Mouse (Mus musculus): ENCODE data around the gene Vat1. TPM values are rescaled to one million over a fixed set of nuclear protein-coding genes. Genes with fewer than 3 reads are reported as not detected.
"Not testable (repeated sequence)": the region's sequence is repeated elsewhere in the genome, so short reads cannot be mapped to it uniquely, and the experiment has no call there.

The Vat1 gene
- 10 to 100 TPM; 32.1 to 33.8 TPM for total RNA-seq (2021)
- long read RNA-seq, partial matches to known transcripts = 0 of 3 reads
- long read RNA-seq, other reads (novel, unspliced or antisense) = 0 of 3 reads

DNA sequence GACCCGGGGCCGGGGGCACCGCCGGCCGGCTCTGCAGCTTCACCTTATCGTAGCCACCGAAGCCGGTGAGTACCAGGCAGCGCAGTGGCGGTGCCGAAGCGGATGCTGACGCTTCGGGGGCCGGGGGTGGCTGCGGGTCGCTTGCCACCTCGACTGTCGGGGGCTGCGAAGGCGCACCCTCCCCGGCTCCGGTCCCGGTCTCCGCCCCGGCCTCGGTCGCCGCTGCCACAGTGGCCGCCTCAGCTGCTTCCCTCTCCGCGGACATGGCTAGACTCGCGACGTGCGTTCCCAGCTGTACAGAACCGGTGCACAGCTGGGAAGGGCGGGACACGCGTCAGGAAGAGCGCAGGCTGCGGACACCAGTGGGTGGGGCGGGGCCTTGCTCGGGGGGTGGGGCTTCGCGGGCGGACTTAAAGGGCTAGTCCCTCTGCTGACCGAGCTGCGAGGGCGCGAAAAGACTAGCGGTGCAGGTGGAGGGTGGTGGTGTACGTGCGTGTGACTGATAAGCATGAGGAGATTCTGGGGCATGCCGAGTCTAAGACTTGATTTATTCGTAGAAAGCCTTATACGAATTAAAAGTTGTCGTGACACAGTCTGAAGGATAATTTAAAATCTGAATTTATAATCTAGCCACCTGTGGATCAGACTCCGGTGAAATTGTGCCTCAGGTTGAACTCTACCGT is at the start of gene Vat1:
Vat1 (minus strand) TSS at position 362 of the 683 bp plus-strand sequence.
- DNase-seq (ENCODE audit: low spot score in 2 of 2) = peak; percentile 19 to 53

DNA sequence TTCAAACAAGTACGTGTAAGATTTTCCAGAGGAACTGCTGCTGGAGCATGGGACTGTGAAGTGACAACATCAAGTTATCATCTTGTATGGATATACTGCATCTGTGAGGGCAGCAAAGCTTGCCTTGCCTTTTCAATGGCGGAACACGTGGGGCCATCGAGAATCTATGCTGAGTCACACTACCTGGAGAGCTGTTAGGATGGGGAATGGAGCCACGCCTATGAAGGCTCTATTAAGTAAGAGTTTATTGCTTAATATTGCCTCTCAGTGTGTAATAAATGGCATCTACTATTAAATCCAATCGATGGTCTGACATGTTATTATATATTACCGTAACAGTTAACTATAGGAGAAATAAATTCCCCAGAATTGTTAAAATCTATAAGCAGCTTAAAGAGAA is 41.1 kb upstream of the Vat1 start:
- DNase-seq (ENCODE audit: low spot score in 2 of 2) = no peak

DNA sequence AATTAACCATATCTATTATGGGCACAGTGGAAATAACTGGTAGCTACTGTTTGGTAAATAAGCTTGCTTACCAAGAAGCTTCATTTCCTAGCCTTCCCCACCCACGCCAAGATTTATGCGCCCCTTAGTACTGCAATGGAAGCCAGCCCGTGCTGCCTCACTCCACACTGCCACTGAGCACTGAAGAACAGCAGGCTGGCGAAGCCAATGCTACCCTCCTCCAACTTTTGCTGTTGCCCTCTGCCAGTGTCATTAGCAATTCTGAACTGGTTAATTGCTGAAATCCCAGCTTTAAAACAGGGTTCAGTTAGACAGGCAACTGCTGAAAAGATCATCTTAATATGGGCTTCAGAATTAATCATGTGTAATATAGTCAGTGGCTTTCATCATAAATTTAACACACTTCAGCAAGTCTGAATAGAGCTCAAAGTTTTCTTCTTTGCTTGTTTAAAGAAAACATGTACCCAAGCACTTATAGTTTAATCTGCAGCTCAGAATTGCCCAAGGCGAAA is 40.3 kb upstream of the Vat1 start:
- DNase-seq (ENCODE audit: low spot score in 2 of 2) = no peak

- DNase-seq (ENCODE audit: low spot score in 2 of 2) = no peak
Observed at GRCm38 (mm10) chr11:101486126-101486525, 20.1 kb upstream of the Vat1 start.

GRCm38 (mm10) chr11:101485509-101486028 is 19.5 kb upstream of the Vat1 start:
- no peak for DNase-seq (ENCODE audit: low spot score in 2 of 2)

DNA sequence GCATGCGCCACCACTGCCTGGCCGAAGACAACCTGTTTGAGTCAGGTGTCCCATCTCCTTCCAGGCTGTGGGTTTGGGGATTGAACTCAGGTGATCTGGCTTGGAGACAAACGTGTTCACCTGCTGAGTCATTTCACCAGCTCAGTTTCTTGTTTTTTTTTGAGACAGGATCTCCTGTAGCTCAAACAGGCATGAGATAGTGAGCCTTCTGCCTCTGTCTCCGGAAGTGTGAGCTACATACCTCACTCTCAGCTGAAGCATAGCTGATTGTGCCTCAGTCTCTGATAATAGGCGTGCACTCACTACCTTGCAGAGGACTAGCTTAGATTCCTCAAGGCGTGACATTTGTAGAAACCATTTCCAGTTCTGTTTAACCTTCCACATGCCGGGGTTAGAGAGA is 18.8 kb upstream of the Vat1 start:
- no peak for DNase-seq (ENCODE audit: low spot score in 2 of 2)

DNA sequence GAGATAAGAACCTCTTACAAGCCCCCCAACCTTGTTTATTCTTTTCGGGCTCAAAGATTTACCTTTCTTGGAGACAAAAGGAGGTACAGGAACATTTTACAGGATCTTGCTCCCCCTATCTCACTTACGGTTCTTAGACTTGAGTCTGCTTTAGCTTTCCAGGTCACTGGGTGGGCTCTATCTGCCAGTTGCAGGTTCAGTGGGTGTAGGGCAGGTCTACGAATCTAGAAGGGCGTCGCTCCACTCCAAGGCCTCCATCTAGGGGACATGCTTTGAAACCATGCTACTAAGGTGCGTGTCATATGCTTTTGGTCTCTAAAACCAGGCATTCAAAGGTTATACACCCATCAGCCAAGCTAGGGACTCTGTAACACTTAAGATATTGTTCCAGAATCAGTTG is 18.2 kb upstream of the Vat1 start:
- no peak for DNase-seq (ENCODE audit: low spot score in 2 of 2)

DNA sequence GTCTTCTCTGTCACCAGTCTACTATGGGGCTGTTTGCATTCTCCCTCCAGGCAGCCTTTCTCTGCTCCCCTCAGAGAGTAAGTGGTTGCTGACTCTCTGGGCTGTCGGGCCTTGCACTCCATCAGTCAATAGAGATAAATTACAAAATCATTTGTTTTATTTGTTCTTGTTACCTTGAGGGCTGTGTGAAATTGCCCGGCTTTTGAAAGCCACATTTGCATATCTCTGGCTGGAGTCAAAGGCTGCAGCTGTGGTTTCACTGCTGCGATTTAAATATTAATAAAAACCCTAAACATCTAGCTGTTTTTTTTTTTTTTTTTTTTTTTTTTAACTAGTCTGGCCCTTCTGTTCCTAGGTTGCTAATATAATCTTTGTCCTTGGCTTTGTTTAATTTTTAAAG is 17.8 kb upstream of the Vat1 start:
- DNase-seq (ENCODE audit: low spot score in 2 of 2) = no peak

DNA sequence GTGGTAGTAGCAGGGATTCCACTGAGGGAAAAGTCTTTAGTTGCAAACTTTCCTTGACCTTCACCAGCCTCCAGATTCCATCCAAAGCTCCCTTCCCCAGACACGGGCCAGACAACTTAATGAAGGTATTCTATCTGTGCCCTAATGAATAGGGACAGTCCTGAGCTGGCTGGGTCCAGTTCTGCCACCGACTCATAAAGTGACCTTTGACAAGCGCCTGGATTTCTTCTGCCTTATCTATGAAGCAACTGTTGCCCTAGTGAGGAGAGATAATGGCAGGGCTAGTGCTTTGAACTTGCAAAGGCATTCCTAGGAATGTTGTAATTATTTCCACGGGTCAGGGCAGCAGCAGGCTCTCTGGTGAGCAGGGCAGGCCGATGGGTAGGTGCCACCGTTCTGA is 14.9 kb upstream of the Vat1 start:
- no peak for DNase-seq (ENCODE audit: low spot score in 2 of 2)

DNA sequence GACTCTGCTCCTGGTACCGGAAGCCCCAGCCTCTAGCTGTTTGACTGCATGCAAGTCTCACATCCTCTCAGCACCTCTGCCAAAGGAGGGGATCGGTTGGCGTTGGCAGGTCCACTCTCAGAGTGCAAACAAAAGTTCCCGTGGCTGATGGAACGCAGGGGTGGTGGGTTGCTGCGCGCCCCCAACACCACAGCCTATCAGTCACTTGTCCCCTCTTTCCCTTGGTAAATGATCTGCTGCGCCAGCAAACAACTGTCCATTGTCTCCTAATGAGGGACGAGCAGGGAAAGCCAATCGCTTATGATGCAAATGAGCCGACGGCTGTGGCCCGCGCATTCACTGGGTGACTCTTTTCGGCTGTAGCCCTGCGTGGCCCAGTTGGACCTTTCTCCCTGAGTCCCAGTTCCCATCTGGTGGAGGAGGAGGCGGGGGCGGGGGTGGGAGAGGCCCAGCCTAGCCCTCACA is 13.2 kb upstream of the Vat1 start:
- DNase-seq (ENCODE audit: low spot score in 2 of 2) = peak; percentile 28 to 31

DNA sequence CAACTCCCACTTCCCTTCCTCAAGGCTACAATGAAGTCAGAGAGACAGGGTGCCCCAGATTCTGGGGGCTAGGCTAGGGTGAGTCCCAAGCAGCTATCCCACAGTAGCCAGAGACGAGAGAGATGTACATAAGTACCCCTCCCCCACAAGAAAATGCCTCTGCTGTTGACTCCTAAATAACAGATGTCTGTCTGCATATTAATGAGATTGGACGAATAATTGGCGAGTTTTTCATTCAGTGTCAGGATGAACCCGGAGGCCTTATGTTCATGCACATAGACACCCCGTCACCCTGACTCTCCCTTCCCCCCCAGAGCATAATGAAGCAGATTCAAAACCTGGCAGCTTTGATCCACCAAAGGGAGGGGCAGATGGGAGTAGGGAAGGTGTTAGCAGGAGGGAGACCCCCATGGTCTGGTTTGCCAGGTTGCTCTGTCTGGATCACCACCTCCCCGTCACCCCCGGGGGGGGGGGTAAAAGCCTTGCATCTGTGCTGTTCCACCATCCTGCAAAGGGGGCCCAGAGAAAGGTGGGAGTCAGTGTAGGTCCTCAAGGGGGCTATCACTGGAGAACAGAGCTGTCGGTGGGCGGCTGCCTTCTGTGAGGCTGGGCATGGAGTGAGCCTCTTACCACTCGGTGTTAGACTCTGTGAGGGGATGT is 11.7 kb upstream of the Vat1 start:
- no peak for DNase-seq (ENCODE audit: low spot score in 2 of 2)

GRCm38 (mm10) chr11:101477194-101477551 is 11.1 kb upstream of the Vat1 start:
- DNase-seq (ENCODE audit: low spot score in 2 of 2) = no peak

- not testable (repeated sequence) for DNase-seq (ENCODE audit: low spot score in 2 of 2)
Observed at GRCm38 (mm10) chr11:101476361-101476760, 10.3 kb upstream of the Vat1 start.

DNA sequence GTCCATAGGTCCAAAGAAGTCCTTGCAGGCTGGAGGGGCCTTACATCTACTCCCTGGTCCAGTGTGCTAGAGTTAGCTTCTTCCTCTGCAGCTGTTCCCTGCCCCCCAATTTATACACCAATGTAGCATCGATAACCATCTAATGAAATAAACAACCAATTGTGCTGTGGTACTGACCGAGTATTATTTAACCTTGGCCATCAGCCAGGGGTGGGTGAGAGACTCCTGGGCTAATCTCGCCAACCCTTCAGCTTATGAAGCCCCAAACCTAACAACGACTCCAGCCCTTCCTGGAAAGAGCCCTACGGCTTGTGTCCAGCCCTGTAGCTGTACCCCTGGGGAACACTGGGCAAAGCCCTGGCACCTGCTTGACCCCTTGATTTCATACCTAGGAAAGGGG is 8.3 kb upstream of the Vat1 start:
- no peak for DNase-seq (ENCODE audit: low spot score in 2 of 2)

DNA sequence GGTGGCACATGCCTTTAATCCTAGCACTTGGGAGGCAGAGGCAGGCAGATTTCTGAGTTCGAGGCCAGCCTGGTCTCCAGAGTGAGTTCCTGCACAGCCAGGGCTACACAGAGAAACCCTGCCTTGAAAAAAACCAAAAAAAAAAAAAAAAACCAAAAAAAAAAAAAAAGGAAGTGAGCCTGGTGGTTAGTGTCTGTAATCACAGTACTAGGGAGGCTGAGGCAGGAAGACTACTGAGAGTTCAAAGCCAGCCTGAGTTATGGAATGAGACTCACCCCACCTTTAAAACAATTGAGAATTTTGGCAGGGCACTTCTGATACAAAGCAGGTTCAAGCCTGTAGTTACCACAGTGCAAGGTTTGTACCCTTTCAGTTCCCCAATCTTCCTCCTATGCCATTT is 7.7 kb upstream of the Vat1 start:
- not testable (repeated sequence) for DNase-seq (ENCODE audit: low spot score in 2 of 2)

DNA sequence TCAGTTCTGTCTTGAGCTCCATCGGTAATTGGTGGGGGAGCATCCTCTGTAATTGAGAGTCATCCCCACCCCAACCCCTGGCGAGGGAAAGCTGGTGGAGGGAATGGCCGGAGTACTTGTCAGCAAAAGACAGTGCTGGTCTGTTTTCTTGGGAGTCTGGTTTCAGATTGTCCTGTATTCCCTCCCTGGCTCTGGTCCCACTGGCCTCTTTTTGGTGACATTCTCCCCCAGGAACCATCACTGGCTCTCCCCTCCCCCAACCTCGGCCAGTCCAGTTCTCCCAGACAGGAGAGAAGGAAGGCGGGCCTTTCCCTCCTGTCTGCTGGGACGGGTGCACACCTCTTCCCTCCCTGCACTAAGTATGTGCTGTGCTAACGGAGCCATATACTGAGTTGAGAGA is 6.3 kb upstream of the Vat1 start:
- DNase-seq (ENCODE audit: low spot score in 2 of 2) = peak; percentile 8 to 19

- DNase-seq (ENCODE audit: low spot score in 2 of 2) = no peak
Observed at GRCm38 (mm10) chr11:101471926-101472325, 5.9 kb upstream of the Vat1 start.

DNA sequence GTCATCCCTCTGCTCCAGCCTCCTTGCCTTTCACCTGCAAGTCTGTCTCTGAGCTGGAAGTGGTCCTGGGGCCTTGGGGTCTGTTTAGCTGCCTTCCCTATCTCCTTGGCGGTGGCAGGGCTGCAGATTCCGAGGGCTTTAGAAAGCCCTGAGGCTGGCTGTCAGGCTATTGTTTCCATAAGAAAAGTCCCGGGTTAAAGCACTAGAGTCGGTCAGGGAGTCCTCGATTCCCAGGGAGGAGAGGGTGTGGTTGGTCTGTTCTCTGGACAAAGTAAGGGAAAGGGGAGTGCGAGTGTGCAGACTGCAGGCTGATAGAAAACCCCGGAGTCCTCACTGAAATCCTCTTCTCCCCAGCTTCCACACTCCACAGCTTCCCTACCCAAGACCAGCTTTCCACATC is 4.2 kb upstream of the Vat1 start:
- no peak for DNase-seq (ENCODE audit: low spot score in 2 of 2)

GRCm38 (mm10) chr11:101469155-101469554 is 3.1 kb upstream of the Vat1 start:
- DNase-seq (ENCODE audit: low spot score in 2 of 2) = no peak

DNA sequence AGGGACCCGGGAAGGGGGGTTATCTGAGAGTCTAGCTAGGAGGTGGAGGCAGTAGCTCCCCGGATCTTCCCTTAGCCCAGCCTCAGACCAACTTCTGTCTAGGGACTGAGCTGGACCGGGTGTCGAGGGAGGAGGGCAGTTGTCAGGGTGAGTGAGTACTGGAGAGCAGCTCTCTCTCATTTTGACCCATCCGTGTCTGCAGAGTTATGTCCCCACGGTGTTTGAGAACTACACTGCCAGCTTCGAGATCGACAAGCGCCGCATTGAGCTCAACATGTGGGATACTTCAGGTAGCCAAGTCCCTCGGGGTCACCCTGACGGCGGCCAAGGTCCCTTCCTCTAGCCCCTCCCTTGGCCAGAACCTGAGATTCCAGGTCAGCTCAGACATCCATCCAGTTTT is 2.7 kb upstream of the Vat1 start:
- DNase-seq (ENCODE audit: low spot score in 2 of 2) = no peak

GRCm38 (mm10) chr11:101468263-101468688 is 2.2 kb upstream of the Vat1 start:
- no peak for DNase-seq (ENCODE audit: low spot score in 2 of 2)

DNA sequence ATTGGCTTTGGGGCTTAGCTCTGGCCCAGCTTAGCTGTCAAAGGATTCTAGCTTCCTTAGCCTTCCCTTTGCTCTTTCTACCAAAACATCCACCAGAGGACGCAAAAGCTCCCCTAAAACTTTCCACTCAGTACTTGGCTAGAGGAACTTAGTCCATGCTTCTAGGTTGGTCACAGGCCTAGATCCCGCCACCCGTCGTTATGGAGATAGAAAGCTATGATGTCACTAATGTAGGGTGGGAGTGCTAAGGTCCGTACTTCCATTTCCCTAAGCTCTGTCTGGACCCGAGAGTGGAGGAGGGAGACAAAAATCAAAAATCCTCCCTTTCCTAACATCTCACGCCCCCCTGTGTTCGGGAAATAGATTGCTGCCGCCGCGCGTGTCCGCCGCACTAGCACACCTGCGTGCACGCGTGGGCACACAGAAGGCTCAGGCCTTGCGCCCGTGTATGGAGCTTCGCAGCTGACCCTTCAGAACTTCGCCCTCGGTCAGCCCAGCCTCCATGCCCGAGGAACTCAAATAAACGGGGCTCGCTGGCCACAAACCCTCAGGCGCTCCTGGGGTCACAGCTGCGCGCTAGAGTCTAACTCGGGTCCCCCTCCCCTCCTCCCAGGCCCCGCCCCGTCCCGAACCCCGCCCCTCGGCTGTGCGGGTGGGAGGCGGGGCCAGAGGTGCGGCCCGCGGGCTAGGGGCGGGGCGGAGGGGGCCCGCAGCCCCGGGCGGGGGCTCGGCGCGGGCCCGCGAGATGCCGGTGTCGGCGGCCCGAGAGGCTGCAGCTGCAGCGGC is 1.6 kb upstream of the Vat1 start:
- peak; percentile 23 to 77 for DNase-seq (ENCODE audit: low spot score in 2 of 2)
